28 mouse cellular contexts compared by ENCODE assay signal in the genomic region with DNA sequence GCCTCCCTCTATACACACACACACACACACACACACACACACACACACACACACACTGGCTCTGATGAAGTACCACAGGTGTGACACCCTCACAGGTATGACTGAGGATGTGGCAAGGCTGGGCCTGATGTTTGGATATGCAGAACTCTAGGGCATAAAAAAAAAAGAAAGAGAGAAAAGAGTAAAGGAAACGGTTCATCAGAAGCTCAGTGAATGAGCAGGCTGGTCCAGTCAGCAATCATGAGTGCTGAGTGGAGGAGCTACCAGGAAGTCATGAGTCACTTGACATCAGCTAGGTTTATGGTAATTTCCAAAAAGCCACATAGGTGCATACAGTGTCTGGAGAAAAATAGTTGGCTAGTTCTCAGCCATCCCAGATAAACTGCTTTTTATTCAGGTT. TPM values are rescaled to one million over a fixed set of nuclear protein-coding genes. Genes with fewer than 3 reads are reported as not detected.
A peak's percentile ranks its signal among the peaks of the same experiment; 100 is the strongest.
DNase-seq lines count a peak whose midpoint lies in the region; ATAC-seq lines count a peak whose summit lies in the region.
"Had no signal": no experiment of that assay in that cellular context is flagged by ENCODE, and none has a peak within 500 bp of the region (broad histone marks: within the 10 kb centered on the region; RNA-seq: fewer than 3 reads in every experiment).

No protein-coding gene starts in this region.

- no peak overlapping the region for H3K9ac ChIP-seq in forebrain, embryonic 11.5 days (ENCODE audit: low read length)
- H3K9ac ChIP-seq: embryonic facial prominence, embryonic 13.5 days; hindbrain, embryonic 15.5 days; neural tube, embryonic 15.5 days; stomach, embryonic 15.5 days had no signal

- H3K9me3 ChIP-seq in forebrain, embryonic 11.5 days (ENCODE audit: control insufficient read depth, low read length): no peaks in the 10 kb centered on the region
- H3K9me3 ChIP-seq: embryonic facial prominence, embryonic 13.5 days; heart, embryonic 10.5 days; neural tube, embryonic 15.5 days; stomach, embryonic 15.5 days had no signal

- peak; percentile 77 for ATAC-seq in CD4-positive, CD25-positive, alpha-beta regulatory T cell, adult 4 months
- ATAC-seq in neutrophil, adult 5-6 weeks (ENCODE audit: extremely low read depth, insufficient number of reproducible peaks, low FRiP score, poor library complexity, severe bottlenecking): peak; percentile 47; the same call in 1 of the 2 replicates
- ATAC-seq in forebrain, embryonic 11.5 days (replicated peaks; ENCODE audit: low FRiP score): no peak
- ATAC-seq: forebrain, embryonic 14.5 days; intestine, embryonic 16.5 days; midbrain, embryonic 16.5 days; Patski had no signal

- no peak overlapping the region for H3K27ac ChIP-seq in forebrain, embryonic 11.5 days (ENCODE audit: low read depth, low read length)
- H3K27ac ChIP-seq: embryonic facial prominence, embryonic 13.5 days; heart, embryonic 10.5 days; hindbrain, embryonic 15.5 days; neural tube, embryonic 15.5 days; stomach, embryonic 15.5 days had no signal

- peak; percentile 28 for DNase-seq in thymus, postnatal 0 days (ENCODE audit: low spot score)
- DNase-seq in thymus, postnatal 4 days: no peak
- DNase-seq in induced T-regulatory cell, adult 2 months (ENCODE audit: low read depth): peak; percentile 80
- DNase-seq in forebrain, embryonic 11.5 days (ENCODE audit: low spot score): no peak
- no peak for DNase-seq in adrenal gland, adult 2 months
- no peak for DNase-seq in urinary bladder, postnatal 10 days (ENCODE audit: low spot score)
- DNase-seq: adrenal gland, postnatal 10 days; cerebellum, adult 2 months; cerebellum, postnatal 25 days; embryo, embryonic 11 days; kidney, adult 9 months; kidney, postnatal 14 days; layer of hippocampus, postnatal 36 days; lung, postnatal 10 days had no signal

- H3K4me1 ChIP-seq in forebrain, embryonic 11.5 days (replicated peaks; ENCODE audit: control insufficient read depth, insufficient read depth, low read length): no peaks in the 10 kb centered on the region
- H3K4me1 ChIP-seq: embryonic facial prominence, embryonic 13.5 days; heart, embryonic 10.5 days; hindbrain, embryonic 15.5 days; neural tube, embryonic 15.5 days; stomach, embryonic 15.5 days had no signal

- no peak overlapping the region for H3K4me2 ChIP-seq in forebrain, embryonic 11.5 days (ENCODE audit: low read depth, low read length, severe bottlenecking)
- H3K4me2 ChIP-seq: embryonic facial prominence, embryonic 13.5 days; hindbrain, embryonic 15.5 days; neural tube, embryonic 15.5 days; stomach, embryonic 15.5 days had no signal

- no peaks in the 10 kb centered on the region for H3K36me3 ChIP-seq in forebrain, embryonic 11.5 days (ENCODE audit: control insufficient read depth, insufficient read depth, low read length)
- H3K36me3 ChIP-seq: embryonic facial prominence, embryonic 13.5 days; heart, embryonic 10.5 days; hindbrain, embryonic 15.5 days; neural tube, embryonic 15.5 days; stomach, embryonic 15.5 days had no signal

- H3K27me3 ChIP-seq in forebrain, embryonic 11.5 days (ENCODE audit: control insufficient read depth, insufficient read depth, low read length): no peaks in the 10 kb centered on the region
- H3K27me3 ChIP-seq: embryonic facial prominence, embryonic 13.5 days; hindbrain, embryonic 15.5 days; neural tube, embryonic 15.5 days; Patski; stomach, embryonic 15.5 days had no signal

- H3K4me3 ChIP-seq in forebrain, embryonic 11.5 days (ENCODE audit: low read depth, low read length): no peak overlapping the region
- H3K4me3 ChIP-seq: embryonic facial prominence, embryonic 13.5 days; erythroblast, embryonic 14.5 days; heart, embryonic 10.5 days; hindbrain, embryonic 15.5 days; myocyte; neural tube, embryonic 15.5 days; stomach, embryonic 15.5 days had no signal

- WGBS in forebrain, embryonic 11.5 days: 77% methylated on average over 1 of the region's 1 CpGs

RNA-seq across cellular contexts. Expression of gene Tnfrsf26, which starts 1.0 kb away (rescaled TPM):
- polyA plus RNA-seq in thymus, postnatal 0 days (2015; fragmentation: Nextera tagmentation; extraction: Ambion mirVana): 10.5 and 11.3 TPM in 2 replicates
- 100 to 1,000 TPM; 111 to 143 TPM for polyA plus RNA-seq in CD4-positive, CD25-positive, alpha-beta regulatory T cell, adult 4 months (2017; shearing (Covaris generic))
- total RNA-seq in neutrophil, adult 5-6 weeks (2017): 19.0 and 20.9 TPM in 2 replicates
- polyA plus RNA-seq in forebrain, embryonic 11.5 days (2014; fragmentation: Nextera tagmentation; extraction: Ambion mirVana): 0.17 and 0.48 TPM in 2 replicates
- 1 to 10 TPM in 1 of 2 experiments, under 1 TPM in 1; 0.55 to 1.1 TPM for total RNA-seq in adrenal gland, adult 2 months (2021)
- 0.17 and 0.29 TPM in 2 replicates for polyA plus RNA-seq in adrenal gland, adult 2 months (2012; rRNA removed)
- polyA plus RNA-seq: erythroblast, embryonic 14.5 days had no signal

RNA-seq across cellular contexts. Expression of gene Tnfrsf22, which starts 20.0 kb away (rescaled TPM):
- polyA plus RNA-seq in thymus, postnatal 0 days (2015; fragmentation: Nextera tagmentation; extraction: Ambion mirVana): 3.5 and 3.7 TPM in 2 replicates
- 10 to 100 TPM; 17.4 to 22.8 TPM for polyA plus RNA-seq in CD4-positive, CD25-positive, alpha-beta regulatory T cell, adult 4 months (2017; shearing (Covaris generic))
- total RNA-seq in neutrophil, adult 5-6 weeks (2017): 2.1 TPM in 2 replicates
- 8.1 and 9.8 TPM in 2 replicates for polyA plus RNA-seq in forebrain, embryonic 11.5 days (2014; fragmentation: Nextera tagmentation; extraction: Ambion mirVana)
- 1 to 10 TPM; 3.9 to 4.4 TPM for total RNA-seq in adrenal gland, adult 2 months (2021)
- polyA plus RNA-seq in adrenal gland, adult 2 months (2012; rRNA removed): 3.1 and 3.9 TPM in 2 replicates
- polyA plus RNA-seq: erythroblast, embryonic 14.5 days had no signal

RNA-seq across cellular contexts. Expression of gene Cars, which starts 29.6 kb away (rescaled TPM):
- 40.3 and 42.9 TPM in 2 replicates for polyA plus RNA-seq in thymus, postnatal 0 days (2015; fragmentation: Nextera tagmentation; extraction: Ambion mirVana)
- 10 to 100 TPM; 29.5 to 51.5 TPM for polyA plus RNA-seq in CD4-positive, CD25-positive, alpha-beta regulatory T cell, adult 4 months (2017; shearing (Covaris generic))
- total RNA-seq in neutrophil, adult 5-6 weeks (2017): 63.9 and 78.8 TPM in 2 replicates
- 72.6 and 83.1 TPM in 2 replicates for polyA plus RNA-seq in forebrain, embryonic 11.5 days (2014; fragmentation: Nextera tagmentation; extraction: Ambion mirVana)
- 10 to 100 TPM; 42.9 to 51.3 TPM for total RNA-seq in adrenal gland, adult 2 months (2021)
- polyA plus RNA-seq in adrenal gland, adult 2 months (2012; rRNA removed): 9.4 and 10.5 TPM in 2 replicates

RNA-seq across cellular contexts. Expression of gene Tnfrsf23, which starts 56.2 kb away (rescaled TPM):
- polyA plus RNA-seq in thymus, postnatal 0 days (2015; fragmentation: Nextera tagmentation; extraction: Ambion mirVana): 1.9 and 2.4 TPM in 2 replicates
- polyA plus RNA-seq in CD4-positive, CD25-positive, alpha-beta regulatory T cell, adult 4 months (2017; shearing (Covaris generic)): 1 to 10 TPM; 2.6 to 4.3 TPM
- total RNA-seq in neutrophil, adult 5-6 weeks (2017): 8.6 and 10.1 TPM in 2 replicates
- polyA plus RNA-seq in forebrain, embryonic 11.5 days (2014; fragmentation: Nextera tagmentation; extraction: Ambion mirVana): not detected in 2 replicates
- 1 to 10 TPM; 3.1 to 4.4 TPM for total RNA-seq in adrenal gland, adult 2 months (2021)
- polyA plus RNA-seq in adrenal gland, adult 2 months (2012; rRNA removed): 1.3 TPM in 2 replicates
- total RNA-seq: liver, adult 2 months had no signal

Comparison
In these comparisons a context has a peak if more than half of its experiments do, and no peak if none do; other contexts are left out.
1. DNase-seq: peak in thymus, postnatal 0 days (single experiment) and induced T-regulatory cell, adult 2 months (single experiment); none in thymus, postnatal 4 days (single experiment), forebrain, embryonic 11.5 days (single experiment), adrenal gland, adult 2 months (single experiment) and urinary bladder, postnatal 10 days (single experiment).